Mouse (Mus musculus) right cerebral cortex, adult 2 months (tissue): ENCODE data around the gene Pdxdc1.
"Not testable (repeated sequence)": the region's sequence is repeated elsewhere in the genome, so short reads cannot be mapped to it uniquely, and the experiment has no call there.

Experiments
- DNase-seq, 2 experiments: peaks; one replicate each; pipeline ENCODE4 v3.0.0; 2021 to 2022; ENCODE audit warnings: low spot score in 2 of 2

The Pdxdc1 gene

GRCm38 (mm10) chr16:13902888-13903483 lies at the start of gene Pdxdc1, which contains the start of gene Mpv17l:
Pdxdc1 (minus strand) TSS chr16:13903131.
Mpv17l (plus strand) TSS chr16:13903161.
- peak; percentile 96 to 99 for DNase-seq

GRCm38 (mm10) chr16:13951245-13951644 lies 48.3 kb upstream of the Pdxdc1 start:
- no peak for DNase-seq

- no peak for DNase-seq
These were observed 43.4 kb upstream of the Pdxdc1 start for GRCm38 (mm10) chr16:13946306-13946705.

- DNase-seq: no peak
These were observed 42.2 kb upstream of the Pdxdc1 start for GRCm38 (mm10) chr16:13945153-13945552.

- no peak for DNase-seq
These were observed 41.8 kb upstream of the Pdxdc1 start for GRCm38 (mm10) chr16:13944752-13945151.

GRCm38 (mm10) chr16:13944178-13944577 lies 41.2 kb upstream of the Pdxdc1 start:
- DNase-seq: no peak

- DNase-seq: no peak
These were observed 38.0 kb upstream of the Pdxdc1 start for GRCm38 (mm10) chr16:13940847-13941395.

- DNase-seq: peak; percentile 88
These were observed 37.4 kb upstream of the Pdxdc1 start for GRCm38 (mm10) chr16:13940139-13940846.

- DNase-seq: no peak
These were observed 24.6 kb upstream of the Pdxdc1 start for GRCm38 (mm10) chr16:13927456-13928075.

GRCm38 (mm10) chr16:13922966-13923365 lies 20.0 kb upstream of the Pdxdc1 start:
- not testable (repeated sequence) for DNase-seq

- DNase-seq: not testable (repeated sequence)
These were observed 19.6 kb upstream of the Pdxdc1 start for GRCm38 (mm10) chr16:13922499-13922898.

- no peak for DNase-seq
These were observed 18.9 kb upstream of the Pdxdc1 start for GRCm38 (mm10) chr16:13921781-13922180.

- no peak for DNase-seq
These were observed 18.1 kb upstream of the Pdxdc1 start for GRCm38 (mm10) chr16:13921063-13921462.

- DNase-seq: no peak
These were observed 17.2 kb upstream of the Pdxdc1 start for GRCm38 (mm10) chr16:13920093-13920492.

GRCm38 (mm10) chr16:13907297-13907696 lies 4.4 kb upstream of the Pdxdc1 start:
- DNase-seq: no peak

- peak in 1 of 2 experiments; percentile 79 for DNase-seq
These were observed 557 bp upstream of the Pdxdc1 start for GRCm38 (mm10) chr16:13903488-13903887.

- DNase-seq: no peak
These were observed 517 bp downstream of the Pdxdc1 start for GRCm38 (mm10) chr16:13902397-13902831.

- no peak for DNase-seq
These were observed 4.0 kb downstream of the Pdxdc1 start for GRCm38 (mm10) chr16:13898981-13899380.

GRCm38 (mm10) chr16:13896357-13896756 lies 6.6 kb downstream of the Pdxdc1 start:
- DNase-seq: no peak

GRCm38 (mm10) chr16:13895740-13896139 lies 7.2 kb downstream of the Pdxdc1 start:
- DNase-seq: no peak

GRCm38 (mm10) chr16:13894097-13894496 lies 8.8 kb downstream of the Pdxdc1 start:
- DNase-seq: no peak

- no peak for DNase-seq
These were observed 10.1 kb downstream of the Pdxdc1 start for GRCm38 (mm10) chr16:13892850-13893249.
